Mouse (Mus musculus) monocyte, adult 5-6 weeks (primary cell): ENCODE measurements around the gene Rnf215. TPM values are rescaled to one million over a fixed set of nuclear protein-coding genes. Genes with fewer than 3 reads are reported as not detected.

Source experiments
- ATAC-seq: fragments of 153-309, 156-312 bp; replicated peaks from 2 replicates; pipeline ENCODE4 v1.8.0; 2017; ENCODE audit warnings: mild to moderate bottlenecking; ENCODE audit not compliant: low TSS enrichment, insufficient number of reproducible peaks, severe bottlenecking, poor library complexity, low FRiP score
- total RNA-seq: library from RNA; stranded (forward); fragments of 200-1000, 200-491, 200-594 nt; gene quantifications from 3 replicates; pipeline ENCODE4 v1.2.3, GENCODE M21; 2017

Gene Rnf215
- total RNA-seq, 1 experiment from 2014 or later, result 30.3 TPM

DNA sequence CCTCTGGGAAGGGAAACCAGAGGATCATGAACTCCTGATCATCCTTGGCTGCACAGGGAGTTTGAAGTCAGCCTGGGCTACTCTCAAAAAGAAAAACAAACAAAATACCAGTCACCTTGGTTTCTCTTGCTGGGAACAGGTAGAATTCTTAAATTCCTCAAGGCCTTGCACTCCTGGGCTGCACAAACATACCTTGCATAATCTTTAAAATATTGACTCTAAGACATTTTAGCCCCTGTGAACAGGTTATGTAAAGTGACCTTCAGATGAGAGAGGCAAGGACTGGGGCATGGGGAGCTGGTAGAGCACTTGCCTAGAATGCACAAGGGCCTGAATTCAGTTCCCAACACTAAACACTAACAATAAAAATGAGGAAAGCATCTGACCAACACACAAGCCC lies 6.5 kb downstream of the Rnf215 start:
- ATAC-seq, result no peak

DNA sequence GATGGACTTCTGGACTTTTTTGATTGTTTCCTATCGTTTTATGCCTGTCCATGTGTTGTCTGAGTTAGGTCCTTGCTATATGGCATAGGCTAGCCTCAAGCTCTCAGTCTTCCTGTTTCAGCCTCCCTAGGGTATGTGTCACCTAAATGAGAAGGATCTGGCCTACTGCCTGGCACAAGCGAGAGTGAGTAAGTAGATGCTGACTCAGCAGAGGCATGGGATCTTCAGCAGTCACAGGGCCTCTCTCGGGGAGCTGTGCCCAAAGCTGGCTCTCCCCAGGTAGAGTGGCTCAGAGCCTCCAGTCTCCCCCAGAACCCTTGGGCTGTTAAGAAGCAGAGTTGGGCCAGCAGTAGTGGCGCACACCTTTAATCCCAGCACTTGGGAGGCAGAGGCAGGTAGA lies 7.3 kb downstream of the Rnf215 start:
- ATAC-seq, result no peak

DNA sequence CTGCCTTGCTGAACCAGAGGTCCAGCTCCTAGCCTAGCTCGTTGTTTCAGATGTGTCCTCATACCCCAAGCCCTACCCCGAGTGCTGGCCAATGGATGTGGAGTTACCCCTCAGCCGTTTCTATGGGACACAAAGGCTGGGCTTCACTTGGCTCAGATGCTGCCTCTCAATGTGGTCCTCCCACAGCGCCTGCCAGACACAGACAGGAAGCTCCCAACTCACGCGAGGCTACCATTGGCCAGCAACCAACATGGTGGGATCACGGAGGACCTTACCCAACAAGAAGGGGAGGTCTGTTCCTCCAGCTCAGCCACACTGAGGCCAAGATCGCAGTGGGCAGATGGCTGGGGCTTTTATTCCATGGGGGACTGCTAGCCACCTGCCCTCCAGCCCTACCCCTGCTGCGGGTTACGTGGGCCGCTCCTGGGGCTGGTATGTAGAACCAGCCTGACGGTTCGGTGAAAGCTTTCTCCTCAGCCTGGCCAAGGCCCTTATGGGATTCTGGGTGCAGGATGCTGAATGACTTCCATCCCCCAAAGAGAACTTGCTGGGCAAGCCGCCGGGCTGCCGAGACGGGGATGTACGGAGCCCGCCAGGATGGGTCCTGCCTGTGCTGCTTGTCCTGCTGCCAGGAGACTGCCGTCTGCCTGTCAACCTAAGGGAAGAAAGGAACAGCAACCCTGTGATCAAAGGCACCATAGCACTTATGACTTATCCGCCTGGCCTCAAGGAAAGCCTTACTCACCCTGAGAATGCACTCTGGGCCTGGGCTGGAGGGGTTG lies 8.5 kb downstream of the Rnf215 start:
- ATAC-seq, result no peak

DNA sequence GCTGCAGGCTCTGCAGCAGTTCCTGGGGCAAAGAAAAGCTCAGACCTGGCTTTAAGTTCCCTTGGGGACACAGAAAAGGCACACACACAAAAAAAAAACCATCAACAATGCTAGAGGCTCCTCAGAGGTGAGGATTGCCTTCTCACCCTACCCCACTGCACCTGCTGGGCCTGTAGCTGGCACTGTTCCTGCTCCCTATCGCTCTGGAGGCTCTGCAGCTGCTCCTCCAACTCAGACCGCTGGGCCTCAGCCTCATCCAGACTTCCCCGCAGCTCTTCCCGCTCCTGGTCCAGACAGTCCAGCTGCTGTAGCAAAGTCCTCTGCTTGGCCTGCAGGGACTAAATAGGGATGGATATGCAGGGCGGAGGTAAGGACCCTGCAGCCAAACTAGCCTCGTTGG lies 11.4 kb downstream of the Rnf215 start:
- no peak for ATAC-seq

DNA sequence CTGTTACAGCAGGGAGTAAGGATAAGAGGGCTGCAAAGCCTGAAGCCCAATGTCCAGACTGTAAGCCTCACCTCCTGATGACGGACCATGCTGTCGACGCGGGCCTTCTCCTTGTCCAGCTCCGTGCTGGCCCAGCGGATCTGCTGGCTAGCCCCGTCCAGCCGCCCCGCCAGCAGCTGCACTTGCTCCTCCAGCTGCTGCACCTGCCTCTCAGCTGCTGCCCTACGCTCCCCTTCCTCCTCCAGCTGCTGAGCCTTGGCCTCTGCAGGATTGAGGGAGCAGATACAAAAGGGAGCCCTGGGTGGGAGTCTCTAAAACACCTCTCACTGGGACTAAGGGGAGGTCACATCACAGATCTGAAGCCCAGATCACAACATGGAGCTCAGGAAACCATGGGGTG lies 12.1 kb downstream of the Rnf215 start:
- ATAC-seq, result no peak

DNA sequence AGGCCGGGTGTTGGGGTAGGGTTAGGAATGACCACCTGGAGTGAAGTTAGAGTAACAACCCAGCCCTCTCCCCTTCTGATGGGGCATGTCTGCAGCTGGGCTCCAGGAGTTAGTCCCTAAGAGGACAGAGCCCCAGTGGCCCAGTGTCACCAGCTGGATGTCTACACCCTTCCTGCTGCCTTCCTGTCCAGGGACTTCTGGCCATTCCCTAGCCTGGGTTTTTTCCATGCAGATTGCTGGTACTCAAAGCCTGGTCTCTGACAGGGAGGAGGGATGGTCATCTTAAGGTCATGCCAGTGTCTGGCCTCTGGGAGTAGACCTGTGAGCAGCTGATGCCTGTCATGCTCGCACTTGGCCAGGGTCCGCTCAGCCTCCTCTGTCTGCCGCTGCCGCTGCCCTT lies 13.1 kb downstream of the Rnf215 start:
- ATAC-seq, result no peak

DNA sequence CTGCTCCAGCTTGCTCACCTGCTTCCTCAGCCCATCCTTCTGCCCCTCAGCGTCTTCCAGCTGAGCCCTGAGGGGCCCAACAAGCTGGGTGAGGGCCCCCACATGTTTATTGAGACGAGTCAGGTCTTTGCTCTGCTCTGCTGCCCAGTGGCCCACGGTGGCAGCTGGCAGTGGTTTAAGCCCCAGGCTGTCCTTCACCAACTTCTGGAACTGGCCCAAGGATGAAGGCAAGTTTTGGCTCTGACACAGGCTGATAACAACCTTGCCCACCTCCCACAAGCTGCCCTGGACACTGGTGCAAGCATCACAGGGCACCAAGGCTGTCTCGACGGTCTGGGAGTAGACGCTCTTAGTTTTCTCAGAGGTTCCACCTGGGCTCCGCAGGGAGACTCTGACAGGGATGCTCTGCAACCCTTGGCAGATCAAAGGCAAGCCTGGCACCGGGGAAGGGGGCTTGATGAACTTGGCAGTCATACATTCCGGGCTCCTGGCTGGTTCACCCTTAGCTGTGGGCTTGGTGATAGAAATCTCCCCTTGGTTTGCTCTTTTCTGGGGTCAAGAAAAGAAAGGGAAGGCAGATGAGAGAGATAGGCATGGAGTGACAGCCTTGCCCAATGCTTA lies 13.6 kb downstream of the Rnf215 start:
- no peak for ATAC-seq

DNA sequence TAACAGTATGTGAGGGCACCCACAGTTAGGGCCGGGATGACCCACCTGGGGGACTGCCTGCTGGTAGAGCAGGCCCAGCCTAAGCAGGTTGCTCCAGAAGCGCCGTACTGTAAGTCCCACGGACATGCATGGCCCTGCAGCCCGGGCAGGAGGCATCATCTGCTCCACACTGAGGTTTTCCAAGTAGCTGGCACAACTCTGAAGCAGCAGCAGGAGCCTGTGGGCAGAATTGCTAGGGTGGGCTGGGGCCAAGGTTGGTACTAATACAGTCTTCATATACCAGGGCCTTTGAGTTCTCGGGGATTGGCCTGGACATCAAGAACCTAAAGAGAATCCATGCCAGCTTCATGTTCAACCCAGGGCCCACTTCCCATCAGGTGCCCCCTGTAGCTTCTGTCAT lies 14.9 kb downstream of the Rnf215 start:
- ATAC-seq, result no peak

DNA sequence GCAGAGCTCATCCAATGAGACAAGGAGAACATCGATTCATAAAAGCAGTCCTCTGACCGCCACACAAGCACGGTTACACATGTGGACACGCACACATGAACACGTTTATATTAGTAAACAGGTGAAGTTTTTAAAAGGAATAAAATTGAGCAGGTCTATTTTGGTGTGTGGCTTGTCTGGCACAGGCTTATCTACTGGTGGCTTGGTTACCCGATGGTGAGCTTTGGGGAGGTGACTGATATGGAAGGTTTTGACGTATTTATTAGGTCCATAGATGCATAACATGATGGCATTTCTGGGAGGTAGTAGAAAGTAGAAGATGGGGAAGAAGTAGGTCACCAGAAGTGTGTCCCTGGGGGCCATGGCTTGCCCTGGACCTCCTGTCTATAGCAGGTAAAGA lies 18.7 kb downstream of the Rnf215 start:
- ATAC-seq, result no peak

DNA sequence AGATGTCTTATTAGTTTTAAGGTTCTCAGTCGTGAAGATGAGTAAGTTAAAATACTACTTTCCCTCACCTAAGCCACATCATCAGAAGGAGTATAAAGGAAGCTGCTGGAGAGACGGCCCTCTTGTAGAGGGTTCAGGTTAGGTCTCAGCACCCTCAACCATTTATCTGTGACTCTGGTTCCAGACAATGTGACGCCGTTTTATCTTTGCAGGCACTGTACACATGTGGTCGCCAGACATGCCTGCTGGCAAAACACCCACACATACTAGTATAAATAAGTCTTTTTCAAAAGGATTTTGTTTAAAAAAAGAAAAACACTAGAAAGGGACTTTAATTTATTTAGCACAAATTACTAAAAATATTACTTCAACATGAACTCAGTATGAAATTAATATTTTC lies 20.6 kb downstream of the Rnf215 start:
- no peak for ATAC-seq

DNA sequence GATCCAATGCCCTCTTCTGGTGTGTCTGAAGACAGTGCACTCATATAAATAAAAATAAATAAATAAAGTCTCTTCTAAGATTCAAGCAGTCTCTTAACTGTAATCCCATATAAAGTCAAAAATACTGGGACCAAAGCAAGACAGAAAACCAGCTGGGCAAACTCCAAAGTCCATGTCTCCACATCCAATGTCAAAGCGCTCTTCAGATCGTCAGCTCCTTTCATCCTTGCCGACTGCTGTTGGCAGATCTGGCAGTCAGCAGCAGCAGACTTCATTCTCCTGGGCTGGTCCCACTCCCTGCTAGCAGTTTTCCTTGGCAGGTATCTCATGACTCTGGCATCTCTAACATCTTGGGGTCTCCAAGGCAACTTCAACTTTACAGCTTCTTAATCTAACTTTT lies 23.7 kb downstream of the Rnf215 start:
- no peak for ATAC-seq

DNA sequence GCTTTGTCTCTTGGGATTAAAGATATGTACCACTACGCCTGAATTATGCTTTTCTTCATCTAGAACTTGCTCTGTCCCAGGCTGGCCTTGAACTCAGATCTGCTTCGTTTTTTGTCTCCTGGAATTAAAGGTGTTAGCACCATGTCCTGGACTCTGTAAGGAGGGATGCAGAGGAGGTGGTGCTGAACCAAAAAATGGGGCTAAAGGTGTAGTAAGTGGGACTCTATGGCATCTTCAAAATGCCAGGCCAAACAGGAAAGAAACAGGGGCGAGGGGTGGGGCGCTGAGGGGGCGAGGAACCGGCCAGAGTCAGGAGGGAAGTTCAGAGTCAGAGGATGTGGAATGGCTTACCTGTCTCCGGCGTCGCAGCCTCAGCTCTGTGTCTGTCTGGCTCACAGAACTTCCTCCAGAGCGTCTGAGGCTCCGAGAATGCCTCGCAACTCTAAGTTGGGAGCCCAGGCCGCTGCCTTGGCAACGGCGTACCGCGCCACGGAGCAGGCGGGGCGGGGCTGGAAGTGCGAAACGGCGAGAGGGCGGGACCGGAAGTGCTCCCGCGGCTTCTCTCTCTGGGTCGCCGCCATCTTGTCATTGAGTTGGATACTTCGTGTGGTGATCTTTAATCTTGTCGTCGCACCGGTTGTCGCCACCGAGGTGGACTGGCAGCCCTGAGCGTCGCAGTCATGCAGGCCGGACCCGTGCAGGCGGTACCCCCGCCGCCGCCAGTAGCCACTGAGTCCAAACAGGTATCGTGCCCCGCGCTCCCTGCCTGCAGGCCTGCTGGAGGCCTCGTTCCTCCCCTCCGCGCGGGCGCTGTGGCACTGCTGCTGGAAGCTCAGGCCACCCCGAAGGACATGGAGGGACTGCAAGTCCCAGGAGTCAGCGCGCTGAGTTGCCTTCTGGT lies 25.1 kb downstream of the Rnf215 start, which contains the start of the genes Ccdc157 and Sf3a1:
TSS of gene Ccdc157 (minus strand) at position 486 of the 901 bp plus-strand sequence.
TSS of gene Sf3a1 (plus strand) at position 543 of the 901 bp plus-strand sequence.
- ATAC-seq, result peak; percentile 97

DNA sequence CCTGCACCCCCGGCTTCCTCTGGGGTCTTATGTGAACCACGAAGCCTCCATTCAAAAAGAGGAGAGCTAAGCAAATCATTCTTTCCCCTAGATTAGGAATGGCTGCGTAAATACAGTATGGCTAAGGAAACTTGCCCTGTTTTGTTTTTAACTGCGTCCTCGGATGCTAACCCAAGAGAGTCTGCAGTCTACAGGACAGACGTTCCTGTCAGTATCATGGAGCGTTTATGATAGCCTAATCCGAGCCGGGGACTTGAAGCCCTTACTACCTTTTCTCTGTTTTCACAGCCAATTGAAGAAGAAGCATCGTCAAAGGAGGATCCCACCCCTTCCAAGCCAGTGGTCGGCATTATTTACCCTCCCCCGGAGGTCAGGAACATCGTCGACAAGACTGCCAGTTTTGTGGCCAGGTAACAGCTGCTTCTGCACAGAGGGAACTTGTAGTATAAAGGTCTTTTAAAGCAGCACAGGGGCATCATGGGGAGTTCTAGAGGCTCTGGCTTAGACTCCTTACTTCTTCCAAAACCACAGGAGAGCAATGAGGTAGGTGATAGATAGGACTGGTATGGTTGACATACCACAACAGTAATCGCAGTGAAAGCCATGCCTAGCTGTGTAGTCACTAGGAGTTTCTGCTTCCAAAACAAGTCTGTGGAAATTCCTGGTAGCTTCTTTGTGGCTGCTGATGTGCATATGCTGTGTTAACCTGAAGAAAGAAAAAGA lies 25.9 kb downstream of the Rnf215 start:
- ATAC-seq, result no peak

DNA sequence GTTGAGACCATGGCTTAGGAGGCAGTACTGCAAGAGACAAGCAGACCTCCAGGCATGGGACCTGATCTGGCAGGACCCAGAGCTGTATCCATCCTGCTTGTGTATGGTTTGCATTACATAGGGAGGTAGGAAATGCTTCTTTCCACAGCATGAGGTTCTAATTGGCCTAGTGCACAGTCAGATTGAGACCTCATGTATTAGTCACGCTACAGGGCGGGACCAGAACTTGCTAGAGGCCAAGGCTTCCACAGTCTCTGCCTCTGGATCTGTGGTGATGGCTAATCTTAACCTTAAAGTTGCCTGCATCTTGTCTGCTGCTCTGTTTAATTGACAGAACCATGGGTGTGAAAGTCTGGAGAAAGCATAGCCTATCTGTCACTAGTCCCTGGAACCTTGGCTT lies 29.7 kb downstream of the Rnf215 start:
- no peak for ATAC-seq

DNA sequence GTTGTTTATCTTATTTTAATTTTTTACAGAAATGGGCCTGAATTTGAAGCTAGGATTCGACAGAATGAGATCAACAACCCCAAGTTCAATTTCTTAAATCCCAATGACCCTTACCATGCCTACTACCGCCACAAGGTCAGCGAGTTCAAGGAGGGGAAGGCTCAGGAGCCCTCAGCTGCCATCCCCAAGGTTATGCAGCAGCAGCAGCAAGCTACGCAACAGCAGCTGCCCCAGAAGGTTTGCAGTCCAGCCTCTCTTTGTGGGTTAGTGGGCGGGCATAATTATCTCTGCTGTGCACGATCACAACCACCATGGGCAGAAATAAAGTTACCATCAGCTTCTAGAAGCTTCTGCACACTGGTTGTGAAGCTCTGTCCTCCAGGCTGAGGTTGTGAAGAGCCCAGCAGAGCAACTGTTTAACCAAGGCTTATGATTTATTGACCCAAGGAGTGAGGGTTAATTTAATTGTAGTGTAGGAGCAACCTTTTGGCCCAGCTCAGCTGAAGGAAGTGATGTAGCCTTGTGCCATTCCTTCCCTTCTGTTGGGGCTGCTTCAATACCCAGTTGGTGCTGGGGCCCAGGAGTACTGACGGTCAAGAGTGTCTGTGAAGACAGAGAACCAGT lies 31.6 kb downstream of the Rnf215 start:
- no peak for ATAC-seq

DNA sequence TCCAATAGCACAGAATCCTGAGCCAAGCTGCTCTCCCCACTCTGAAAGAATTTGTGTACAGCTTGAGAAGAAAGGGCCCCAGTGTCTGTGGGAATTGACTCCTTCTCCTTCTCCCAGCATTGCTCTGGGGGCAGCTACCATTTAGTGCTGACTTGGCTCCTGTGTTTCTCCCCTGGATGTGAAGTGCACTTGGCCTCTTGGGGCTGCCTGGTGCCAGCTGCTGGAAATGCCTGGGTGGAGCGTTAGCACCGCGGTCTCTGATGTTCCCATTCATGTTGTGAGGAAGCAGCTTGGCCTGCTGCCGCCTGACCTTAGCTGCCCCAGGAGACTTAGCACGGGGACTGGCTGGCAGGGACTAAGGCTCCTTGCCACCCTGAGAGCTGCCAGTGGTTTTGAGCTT lies 39.6 kb downstream of the Rnf215 start:
- no peak for ATAC-seq

DNA sequence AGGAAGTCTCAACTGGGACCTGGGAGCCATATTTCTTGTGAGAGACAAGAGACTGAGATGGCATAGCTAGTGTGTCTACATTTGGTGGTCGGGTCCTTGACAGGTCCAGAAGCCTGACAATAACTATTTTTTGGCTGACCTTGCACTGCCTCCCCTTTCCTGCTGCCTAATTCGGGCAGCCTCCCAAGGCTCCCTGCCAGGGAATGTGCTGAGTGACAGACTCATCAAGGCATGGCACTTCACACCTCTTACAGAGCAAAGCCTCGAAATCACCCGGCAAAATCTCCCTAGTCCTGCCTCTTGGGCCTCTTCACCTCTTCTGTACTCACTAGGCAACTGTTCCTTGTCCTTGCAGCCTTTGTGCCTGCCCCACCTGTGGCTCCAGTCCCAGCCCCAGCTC lies 42.7 kb downstream of the Rnf215 start:
- ATAC-seq, result no peak

DNA sequence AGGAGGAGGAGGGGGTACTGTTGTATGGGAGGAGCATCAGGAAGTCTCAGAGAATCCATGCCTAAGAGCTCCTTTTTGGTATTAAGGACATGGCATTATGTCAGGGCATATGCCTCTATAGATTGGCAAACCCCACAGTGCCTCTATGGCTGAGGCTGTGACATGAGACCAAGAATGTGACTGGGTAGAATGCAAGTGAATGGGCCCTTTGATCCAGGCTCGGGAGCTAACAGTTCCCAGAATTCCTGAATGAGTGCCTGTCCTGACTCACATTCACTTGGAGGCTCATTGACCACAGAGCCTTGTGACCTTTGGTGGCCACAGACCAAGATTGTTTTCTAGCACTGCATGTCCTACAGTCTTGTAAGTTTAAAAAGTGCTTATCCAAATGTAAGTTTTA lies 47.1 kb downstream of the Rnf215 start:
- ATAC-seq, result no peak
